Mouse (Mus musculus): ENCODE measurements around the gene Apoa4. TPM values are rescaled to one million over a fixed set of nuclear protein-coding genes. Genes with fewer than 3 reads are reported as not detected.
A peak's percentile ranks its signal among the peaks of the same experiment; 100 is the strongest.

Apoa4 gene
- total RNA-seq, 2 experiments from 2014 or later: not detected

GRCm38 (mm10) chr9:46210473-46210872 lies 30.0 kb upstream of the Apoa4 start:
- intact Hi-C loops (cut with DNase I): no loop called here
- DNase-seq (ENCODE audit: extremely low spot score in 1 of 2, low spot score in 2 of 2): no peak

GRCm38 (mm10) chr9:46214276-46214675 lies 26.2 kb upstream of the Apoa4 start:
- DNase-seq (ENCODE audit: extremely low spot score in 1 of 2, low spot score in 2 of 2): no peak
- H3K27ac ChIP-seq: no peak overlapping the region
- TF ChIP-seq CTCF (IDR thresholded peaks at IDR 0.05): no peak
- H3K4me3 ChIP-seq: no peak overlapping the region
- intact Hi-C loops (cut with DNase I): no loop called here

More at GRCm38 (mm10) chr9:46210473-46210872, 30.0 kb upstream of the Apoa4 start:
- Histone ChIP-seq H3K27ac (no peak overlapping the region), H3K4me3 (no peak overlapping the region)
- no peak for TF ChIP-seq CTCF (IDR thresholded peaks at IDR 0.05)

- intact Hi-C loops (cut with DNase I): loop anchor here (1.0 kb wide), 1 partner anchor 132 kb away; no protein-coding TSS in a partner anchor
- no peak for TF ChIP-seq CTCF (IDR thresholded peaks at IDR 0.05)
- Histone ChIP-seq H3K27ac (no peak overlapping the region), H3K4me3 (no peak overlapping the region)
- DNase-seq (ENCODE audit: extremely low spot score in 1 of 2, low spot score in 2 of 2): no peak
Observed at GRCm38 (mm10) chr9:46214946-46215337, 25.6 kb upstream of the Apoa4 start.

- Histone ChIP-seq H3K4me3 (no peak overlapping the region), H3K27ac (no peak overlapping the region)
- TF ChIP-seq CTCF (IDR thresholded peaks at IDR 0.05): no peak
- intact Hi-C loops (cut with DNase I): loop anchor here (1.0 kb wide), 1 partner anchor 132 kb away; no protein-coding TSS in a partner anchor
- DNase-seq (ENCODE audit: extremely low spot score in 1 of 2, low spot score in 2 of 2): peak in 1 of 2 experiments; percentile 39
Observed at GRCm38 (mm10) chr9:46215338-46216322, 24.9 kb upstream of the Apoa4 start.

- DNase-seq (ENCODE audit: extremely low spot score in 1 of 2, low spot score in 2 of 2): no peak
- no peak for TF ChIP-seq CTCF (IDR thresholded peaks at IDR 0.05)
- Histone ChIP-seq H3K4me3 (no peak overlapping the region), H3K27ac (no peak overlapping the region)
- intact Hi-C loops (cut with DNase I): no loop called here
Observed at GRCm38 (mm10) chr9:46216744-46217470, 23.6 kb upstream of the Apoa4 start.

- intact Hi-C loops (cut with DNase I): no loop called here
- DNase-seq (ENCODE audit: extremely low spot score in 1 of 2, low spot score in 2 of 2): no peak
- H3K27ac ChIP-seq: no peak overlapping the region
- no peak for TF ChIP-seq CTCF (IDR thresholded peaks at IDR 0.05)
- H3K4me3 ChIP-seq: no peak overlapping the region
Observed at GRCm38 (mm10) chr9:46218176-46218575, 22.3 kb upstream of the Apoa4 start.

GRCm38 (mm10) chr9:46223090-46223489 lies 17.4 kb upstream of the Apoa4 start:
- no peak overlapping the region for H3K27ac ChIP-seq
- H3K4me3 ChIP-seq: no peak overlapping the region
- no peak for DNase-seq (ENCODE audit: extremely low spot score in 1 of 2, low spot score in 2 of 2)
- no peak for TF ChIP-seq CTCF (IDR thresholded peaks at IDR 0.05)
- intact Hi-C loops (cut with DNase I): no loop called here

GRCm38 (mm10) chr9:46224101-46224500 lies 16.4 kb upstream of the Apoa4 start:
- Histone ChIP-seq H3K4me3 (no peak overlapping the region), H3K27ac (no peak overlapping the region)
- no peak for DNase-seq (ENCODE audit: extremely low spot score in 1 of 2, low spot score in 2 of 2)
- no peak for TF ChIP-seq CTCF (IDR thresholded peaks at IDR 0.05)
- intact Hi-C loops (cut with DNase I): no loop called here

- intact Hi-C loops (cut with DNase I): no loop called here
- no peak for DNase-seq (ENCODE audit: extremely low spot score in 1 of 2, low spot score in 2 of 2)
- no peak for TF ChIP-seq CTCF (IDR thresholded peaks at IDR 0.05)
- H3K27ac ChIP-seq: no peak overlapping the region
- no peak overlapping the region for H3K4me3 ChIP-seq
Observed at GRCm38 (mm10) chr9:46224945-46225660, 15.4 kb upstream of the Apoa4 start.

- TF ChIP-seq CTCF (IDR thresholded peaks at IDR 0.05): no peak
- no peak overlapping the region for H3K4me3 ChIP-seq
- H3K27ac ChIP-seq: no peak overlapping the region
- DNase-seq (ENCODE audit: extremely low spot score in 1 of 2, low spot score in 2 of 2): no peak
- intact Hi-C loops (cut with DNase I): no loop called here
Observed at GRCm38 (mm10) chr9:46227064-46227614, 13.4 kb upstream of the Apoa4 start.

- no peak for DNase-seq (ENCODE audit: extremely low spot score in 1 of 2, low spot score in 2 of 2)
- no peak for TF ChIP-seq CTCF (IDR thresholded peaks at IDR 0.05)
- H3K27ac ChIP-seq: no peak within 1 kb of the TSS
- intact Hi-C loops (cut with DNase I): no loop called here
- no peak within 1 kb of the TSS for H3K4me3 ChIP-seq
Observed at GRCm38 (mm10) chr9:46228491-46228890, 12.0 kb upstream of the Apoa4 start, which contains the start of gene Apoa1. Gene Apoa1, plus strand, starts transcription at chr9:46228580.

Measured in left cerebral cortex, adult 2 months (tissue).